Mouse (Mus musculus) hindbrain, postnatal 0 days (tissue): ENCODE results near the gene Izumo2. TPM values are rescaled to one million over a fixed set of nuclear protein-coding genes. Genes with fewer than 3 reads are reported as not detected.

ENCODE experiments used
- ATAC-seq: fragments of 200-750 bp; cut with Nextera tagmentation; 2 replicates; pipeline ENCODE4 v1.8.0; 2017; ENCODE audit warnings: mild to moderate bottlenecking, moderate TSS enrichment, moderate library complexity
- DNase-seq: peaks from one replicate; pipeline ENCODE4 v3.0.0-alpha.2; 2015; ENCODE audit warnings: low spot score
- H3K27ac ChIP-seq: fragments of 300-500 bp; sonication (generic); 2 replicates; pipeline ENCODE4 v1.5.1; 2014; ENCODE audit warnings: mild to moderate bottlenecking
- H3K27me3 ChIP-seq: fragments of 300-500 bp; sonication (generic); 2 replicates; pipeline ENCODE4 v1.6.1; 2014; ENCODE audit warnings: low read length, mixed read lengths; ENCODE audit not compliant: insufficient read depth
- H3K36me3 ChIP-seq: fragments of 300-500 bp; sonication (generic); 2 replicates; pipeline ENCODE4 v1.6.1; 2014; ENCODE audit warnings: low read length, mixed read lengths; ENCODE audit not compliant: insufficient read depth
- H3K4me1 ChIP-seq: fragments of 300-500 bp; sonication (generic); 2 replicates; pipeline ENCODE4 v1.6.1; 2014; ENCODE audit warnings: antibody characterized with exemption, low read length, mixed read lengths; ENCODE audit not compliant: insufficient read depth
- H3K4me2 ChIP-seq: fragments of 300-500 bp; sonication (generic); 2 replicates; pipeline ENCODE4 v1.6.1; 2014; ENCODE audit warnings: low read depth, mild to moderate bottlenecking, low read length, moderate library complexity, mixed read lengths
- H3K4me3 ChIP-seq: fragments of 300-500 bp; sonication (generic); 2 replicates; pipeline ENCODE4 v1.5.1; 2014; ENCODE audit warnings: low read length
- H3K9ac ChIP-seq: fragments of 300-500 bp; sonication (generic); replicated peaks from 2 replicates; pipeline ENCODE4 v1.6.1; 2014; ENCODE audit warnings: mild to moderate bottlenecking, low read length, moderate library complexity, mixed read lengths
- H3K9me3 ChIP-seq: fragments of 300-500 bp; sonication (generic); 2 replicates; pipeline ENCODE4 v1.6.1; 2016; ENCODE audit warnings: low read length, mixed read lengths
- CTCF ChIP-seq: IDR thresholded peaks from 2 replicates; pipeline ENCODE4 v1.5.1; 2016; ENCODE audit warnings: antibody characterized with exemption, control low read depth, low read depth
- WGBS: fragments of 180-500 bp; shearing (Covaris S2); extraction: QIAGEN DNeasy Blood & Tissue Kit; methylation state at CpG from one replicate; pipeline ENCODE4 v1.1.7; 2014; 5-methylcytosine and 5-hydroxymethylcytosine counted together
- polyA plus RNA-seq: library from polyadenylated mRNA; unstranded; fragments of >200 nt; fragmentation: Nextera tagmentation; extraction: Ambion mirVana; gene quantifications from 2 replicates; pipeline ENCODE4 v1.2.1, GENCODE M21; 2015
- total RNA-seq: library from RNA; depleted of rRNA; stranded (reverse); fragments of >200 nt; gene quantifications from 2 replicates; pipeline ENCODE4 v1.2.3, GENCODE M21; 2014; rRNA removed

Izumo2 gene
- total RNA-seq (not detected in 2 replicates), polyA plus RNA-seq (not detected in 2 replicates)

- no peak for DNase-seq
- ATAC-seq = no peak
- no peaks in the 10 kb centered on the region for H3K27me3 ChIP-seq
Measured at GRCm38 (mm10) chr7:44708574-44708973, at the start of gene Izumo2. Gene Izumo2, plus strand, starts transcription at chr7:44708742.

GRCm38 (mm10) chr7:44661219-44661618 lies 47.3 kb upstream of the Izumo2 start:
- Histone ChIP-seq H3K4me2 (no peak overlapping the region), H3K9me3 (no peaks in the 10 kb centered on the region), H3K36me3 (no peaks in the 10 kb centered on the region), H3K4me1 (no peaks in the 10 kb centered on the region), H3K4me3 (no peak overlapping the region), H3K27ac (no peak overlapping the region), H3K27me3 (no peaks in the 10 kb centered on the region), H3K9ac (no peak overlapping the region)
- 76% methylated on average over 5 of the region's 5 CpGs for WGBS
- DNase-seq (no peak), ATAC-seq (no peak)
- TF ChIP-seq CTCF = no peak

More at GRCm38 (mm10) chr7:44708574-44708973, at the start of gene Izumo2:
- 72% methylated on average over 14 of the region's 14 CpGs for WGBS
- no peak for TF ChIP-seq CTCF
- no peaks in the 10 kb centered on the region for H3K4me1 ChIP-seq
- no peak within 1 kb of the TSS for H3K27ac ChIP-seq
- no peak within 1 kb of the TSS for H3K4me2 ChIP-seq
- H3K9ac ChIP-seq = no peak within 1 kb of the TSS
- H3K36me3 ChIP-seq = no peaks in the 10 kb centered on the region
- H3K9me3 ChIP-seq = no peaks in the 10 kb centered on the region
- H3K4me3 ChIP-seq = no peak within 1 kb of the TSS

- WGBS = 27% methylated on average over 8 of the region's 8 CpGs
- Histone ChIP-seq H3K4me3 (no peak overlapping the region), H3K4me1 (no peaks in the 10 kb centered on the region), H3K27ac (no peak overlapping the region), H3K4me2 (no peak overlapping the region), H3K36me3 (no peaks in the 10 kb centered on the region), H3K9ac (no peak overlapping the region), H3K27me3 (no peaks in the 10 kb centered on the region), H3K9me3 (no peaks in the 10 kb centered on the region)
- no peak for ATAC-seq
- no peak for TF ChIP-seq CTCF
- DNase-seq = no peak
Measured at GRCm38 (mm10) chr7:44662168-44662567, 46.4 kb upstream of the Izumo2 start.

GRCm38 (mm10) chr7:44662569-44662968 lies 46.0 kb upstream of the Izumo2 start:
- TF ChIP-seq CTCF = no peak
- no peaks in the 10 kb centered on the region for H3K36me3 ChIP-seq
- no peak overlapping the region for H3K4me3 ChIP-seq
- no peak for ATAC-seq
- DNase-seq = no peak
- H3K9ac ChIP-seq = no peak overlapping the region
- no peaks in the 10 kb centered on the region for H3K27me3 ChIP-seq
- no peaks in the 10 kb centered on the region for H3K9me3 ChIP-seq
- WGBS = 18% methylated on average over 3 of the region's 3 CpGs
- no peak overlapping the region for H3K4me2 ChIP-seq
- no peak overlapping the region for H3K27ac ChIP-seq
- no peaks in the 10 kb centered on the region for H3K4me1 ChIP-seq

- Histone ChIP-seq H3K4me3 (no peak overlapping the region), H3K9ac (no peak overlapping the region), H3K9me3 (no peaks in the 10 kb centered on the region), H3K27me3 (no peaks in the 10 kb centered on the region), H3K4me2 (no peak overlapping the region), H3K36me3 (no peaks in the 10 kb centered on the region), H3K27ac (no peak overlapping the region), H3K4me1 (no peaks in the 10 kb centered on the region)
- TF ChIP-seq CTCF = no peak
- 73% methylated on average over 5 of the region's 5 CpGs for WGBS
- DNase-seq (no peak), ATAC-seq (no peak)
Measured at GRCm38 (mm10) chr7:44663546-44663945, 45.0 kb upstream of the Izumo2 start.

- Histone ChIP-seq H3K9me3 (no peaks in the 10 kb centered on the region), H3K4me3 (no peak overlapping the region), H3K4me2 (no peak overlapping the region), H3K4me1 (no peaks in the 10 kb centered on the region), H3K27me3 (no peaks in the 10 kb centered on the region), H3K9ac (no peak overlapping the region), H3K36me3 (no peaks in the 10 kb centered on the region), H3K27ac (no peak overlapping the region)
- TF ChIP-seq CTCF = no peak
- ATAC-seq (no peak), DNase-seq (no peak)
- 44% methylated on average over 11 of the region's 11 CpGs for WGBS
Measured at GRCm38 (mm10) chr7:44664731-44665130, 43.8 kb upstream of the Izumo2 start.

- 87% methylated on average over 2 of the region's 2 CpGs for WGBS
- no peak for ATAC-seq
- H3K4me1 ChIP-seq = peaks cover 5% of the 10 kb centered on the region; the same call in 1 of the 2 replicates
- no peak overlapping the region for H3K27ac ChIP-seq
- no peaks in the 10 kb centered on the region for H3K36me3 ChIP-seq
- TF ChIP-seq CTCF = peak; percentile 38
- H3K4me3 ChIP-seq = no peak overlapping the region
- DNase-seq = no peak
- H3K9me3 ChIP-seq = no peaks in the 10 kb centered on the region
- no peaks in the 10 kb centered on the region for H3K27me3 ChIP-seq
- no peak overlapping the region for H3K9ac ChIP-seq
- H3K4me2 ChIP-seq = no peak overlapping the region
Measured at GRCm38 (mm10) chr7:44666462-44666861, 42.1 kb upstream of the Izumo2 start.
